Mouse (Mus musculus) lung, adult 2 months (tissue): ENCODE data around the gene Srpk1. TPM values are rescaled to one million over a fixed set of nuclear protein-coding genes. Genes with fewer than 3 reads are reported as not detected.
A peak's percentile ranks its signal among the peaks of the same experiment; 100 is the strongest.
"Not testable (repeated sequence)": the region's sequence is repeated elsewhere in the genome, so short reads cannot be mapped to it uniquely, and the experiment has no call there.

ENCODE experiments used
- DNase-seq: peaks from one replicate; pipeline ENCODE4 v3.0.0; 2022
- H3K4me1 ChIP-seq: fragments of 200-500 bp; 2 replicates; pipeline ENCODE4 v1.6.1; 2011; ENCODE audit warnings: low read length; ENCODE audit not compliant: control insufficient read depth, insufficient read depth
- H3K4me3 ChIP-seq: fragments of 200-500 bp; replicated peaks from 2 replicates; pipeline ENCODE3; 2011; ENCODE audit warnings: low read depth, mild to moderate bottlenecking, control low read depth, low read length; ENCODE audit errors: extremely low read depth
- CTCF ChIP-seq: fragments of 200-500 bp; IDR thresholded peaks from 2 replicates; pipeline ENCODE4 v1.5.1; 2011; ENCODE audit warnings: mild to moderate bottlenecking, low read length, control low read depth; ENCODE audit not compliant: insufficient read depth
- POLR2A ChIP-seq: fragments of 200-500 bp; IDR thresholded peaks from 2 replicates; pipeline ENCODE4 v1.6.1; 2011; ENCODE audit warnings: low read depth, mild to moderate bottlenecking, control low read depth, low read length, borderline replicate concordance; ENCODE audit errors: extremely low read depth
- WGBS: fragments of 180-500 bp; shearing (Covaris S2); methylation state at CpG from one replicate; pipeline ENCODE4 v1.1.7; 2018; 5-methylcytosine and 5-hydroxymethylcytosine counted together
- polyA plus RNA-seq: library from polyadenylated mRNA; depleted of rRNA; stranded (reverse); fragments of >200 nt; gene quantifications from 2 replicates; pipeline ENCODE4 v1.2.3, GENCODE M21; 2012; rRNA removed

Gene Srpk1
- polyA plus RNA-seq, 1 experiment: 24.0 TPM

DNA sequence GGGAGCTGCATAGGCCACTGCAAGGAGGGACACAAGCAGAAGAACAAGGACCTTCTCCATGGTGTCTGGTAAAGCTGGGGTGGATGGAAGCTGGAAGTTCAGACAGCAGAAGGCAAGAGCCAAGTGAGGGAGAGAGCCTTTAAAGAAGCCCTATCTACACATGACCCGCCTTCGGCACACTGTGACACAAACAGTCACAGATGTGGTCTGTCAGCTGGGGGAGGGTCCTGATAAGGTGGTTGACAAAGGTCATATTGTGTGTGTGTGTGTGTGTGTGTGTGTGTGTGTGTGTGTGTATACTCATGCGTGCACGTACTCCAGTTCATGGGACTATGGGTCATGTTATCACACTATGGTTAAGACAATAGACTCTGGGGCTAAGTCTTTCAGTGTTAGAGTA, 61.9 kb downstream of the Srpk1 start, which contains the start of gene Clps:
Gene Clps, minus strand, starts transcription at position 169 of the 400 bp plus-strand sequence.
- Histone ChIP-seq H3K4me1 (0 out of 2 replicates have a peak, but pooled peaks cover 3% of the 10 kb centered on the region), H3K4me3 (no peak within 1 kb of the TSS)
- no peak for DNase-seq
- WGBS: 74% methylated on average over 4 of the region's 4 CpGs
- TF ChIP-seq CTCF (no peak), POLR2A (no peak)

DNA sequence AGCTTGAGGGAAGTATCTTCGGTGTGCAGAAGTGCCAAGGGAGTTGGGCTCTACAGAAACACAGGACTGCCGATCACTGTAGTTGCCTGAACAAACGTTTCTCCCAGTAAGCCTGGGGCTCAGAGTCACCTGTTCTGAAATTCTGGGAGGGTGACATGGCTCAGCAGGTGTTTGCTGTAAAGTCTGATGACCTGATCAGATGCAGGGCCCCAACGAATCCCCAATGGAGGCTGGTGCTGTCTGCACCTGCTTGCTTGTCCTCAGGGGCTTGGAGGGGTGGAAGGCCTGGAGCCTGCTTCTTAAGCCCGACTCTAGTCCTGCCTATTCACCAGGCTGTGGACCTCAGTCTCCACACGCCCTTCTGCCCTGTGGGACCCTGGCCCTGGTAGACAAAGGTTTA, 64.7 kb downstream of the Srpk1 start:
- 76% methylated on average over 6 of the region's 6 CpGs for WGBS
- TF ChIP-seq POLR2A: no peak
- no peak for DNase-seq
- Histone ChIP-seq H3K4me3 (no peak overlapping the region), H3K4me1 (0 out of 2 replicates have a peak, but pooled peaks cover 3% of the 10 kb centered on the region)

DNA sequence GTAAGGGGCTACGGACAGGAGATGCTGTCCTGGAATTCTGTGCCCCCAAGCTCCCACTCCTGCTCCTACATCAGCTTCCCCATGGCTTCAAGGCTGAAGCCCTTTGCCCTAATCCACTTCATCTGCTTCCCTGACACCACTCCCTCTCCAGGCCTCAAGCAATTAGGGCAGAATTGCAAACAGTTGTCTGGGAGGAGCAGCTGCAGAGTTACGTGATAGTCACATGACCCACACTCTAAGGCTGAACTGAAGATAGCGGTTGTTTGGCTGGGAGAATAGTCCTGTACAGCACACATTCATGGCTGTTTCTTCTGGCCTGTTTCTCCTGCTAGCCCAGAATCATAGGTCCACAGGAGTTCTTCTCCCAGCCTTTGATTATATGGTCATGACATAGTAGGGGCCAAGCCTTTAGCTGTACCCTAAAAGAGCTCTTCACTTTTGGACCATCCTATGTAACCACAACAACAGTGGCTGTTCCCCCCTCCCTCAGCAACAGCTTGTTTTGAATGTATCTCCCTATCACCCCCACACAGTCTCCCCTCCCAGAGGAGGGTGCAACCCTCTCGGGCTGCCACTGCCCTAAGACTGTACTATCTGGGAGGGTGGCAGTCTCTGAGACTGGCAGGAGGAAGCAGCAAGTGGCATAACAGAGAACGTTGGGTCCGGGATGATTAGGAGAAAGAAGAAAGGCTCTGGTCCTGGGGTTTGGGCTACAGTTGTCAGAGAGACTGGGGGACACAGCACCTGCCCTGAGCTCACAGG, 65.7 kb downstream of the Srpk1 start:
- H3K4me3 ChIP-seq: no peak overlapping the region
- TF ChIP-seq POLR2A: no peak
- TF ChIP-seq CTCF: no peak
- WGBS: 43% methylated on average over 6 of the region's 6 CpGs
- DNase-seq: no peak
- 0 out of 2 replicates have a peak, but pooled peaks cover 3% of the 10 kb centered on the region for H3K4me1 ChIP-seq

DNA sequence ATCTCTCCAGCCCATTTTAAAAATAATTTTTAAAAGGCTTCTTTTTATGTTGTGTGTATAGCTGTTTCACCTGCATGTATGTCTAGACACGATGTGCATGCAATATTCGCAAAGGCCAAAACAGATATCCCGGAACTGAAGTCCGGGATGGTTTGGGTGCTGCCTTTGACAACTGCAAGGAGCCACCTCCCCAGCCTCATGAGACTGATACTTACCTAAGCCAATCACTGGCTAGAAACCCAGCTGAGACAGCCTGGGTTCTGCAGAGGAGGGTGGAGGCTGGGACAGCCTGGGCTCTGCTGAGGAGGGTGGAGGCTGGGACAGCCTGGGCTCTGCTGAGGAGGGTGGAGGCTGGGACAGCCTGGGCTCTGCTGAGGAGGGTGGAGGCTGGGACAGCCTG, 68.5 kb downstream of the Srpk1 start:
- H3K4me1 ChIP-seq, H3K4me3 ChIP-seq, DNase-seq: not testable (repeated sequence)
- 93% methylated on average over 4 of the region's 4 CpGs for WGBS

DNA sequence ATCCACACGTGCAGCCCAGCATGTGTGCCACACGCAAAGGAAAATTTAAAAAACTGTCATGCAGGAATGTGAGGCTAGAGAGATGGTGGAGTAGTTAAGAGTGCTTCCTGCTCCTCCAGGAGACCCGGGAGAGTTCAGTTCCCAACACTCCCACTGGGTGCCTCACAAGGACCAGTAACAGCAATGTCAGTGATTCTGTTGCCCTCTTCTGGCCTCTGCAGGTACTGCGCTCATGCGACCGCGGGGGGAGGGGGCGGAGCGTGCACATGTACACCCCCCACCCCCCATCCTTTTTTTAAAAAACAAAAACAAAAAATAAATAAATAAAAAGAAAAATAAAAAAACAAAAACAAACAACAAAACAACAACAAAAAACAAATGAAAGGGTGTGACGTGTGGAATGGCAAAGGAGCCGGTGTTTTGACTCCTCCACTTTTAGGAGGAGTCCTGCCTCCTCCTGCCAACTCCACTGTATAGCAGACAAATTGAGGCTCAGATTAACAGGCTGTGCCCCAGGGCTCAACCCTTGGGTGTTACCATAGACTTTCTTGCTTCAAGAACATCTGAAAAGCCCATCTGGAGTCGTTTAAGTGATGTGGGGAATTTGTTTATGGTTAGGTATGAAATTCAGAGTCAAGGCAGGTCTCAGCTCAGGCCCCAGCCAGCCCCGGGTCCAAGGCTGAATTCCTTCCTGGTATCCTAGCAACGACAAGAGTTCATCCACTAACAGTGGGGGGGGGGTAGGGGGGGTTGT, 69.3 kb downstream of the Srpk1 start:
- DNase-seq: peak; percentile 79
- no peak for TF ChIP-seq POLR2A
- peak; percentile 87 for TF ChIP-seq CTCF
- H3K4me1 ChIP-seq: 0 out of 2 replicates have a peak, but pooled peaks cover 3% of the 10 kb centered on the region
- H3K4me3 ChIP-seq: no peak overlapping the region
- WGBS: 8% methylated on average over 14 of the region's 14 CpGs

DNA sequence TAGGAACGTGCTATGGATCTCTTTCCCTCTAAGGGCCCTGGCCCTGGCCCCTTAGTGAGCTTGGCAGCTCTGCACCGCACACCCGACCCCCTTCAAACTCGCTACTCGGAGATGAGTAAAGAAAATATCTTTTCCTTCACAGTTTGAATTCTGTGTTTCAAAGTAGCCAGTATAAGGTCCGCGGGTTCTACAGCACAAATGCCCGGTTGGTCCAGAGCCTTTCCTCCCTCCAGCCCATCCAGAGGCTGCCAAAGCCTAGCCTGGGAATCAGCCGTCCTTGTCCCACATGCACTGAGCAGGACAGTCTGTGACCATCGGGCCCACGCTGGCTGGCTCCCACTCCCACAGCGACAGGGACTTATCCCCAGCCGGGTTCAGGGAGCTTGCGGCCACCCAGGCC, 73.4 kb downstream of the Srpk1 start, which contains the start of gene Clpsl2:
Gene Clpsl2, plus strand, starts transcription at position 301 of the 400 bp plus-strand sequence.
- no peak for TF ChIP-seq CTCF
- no peak for TF ChIP-seq POLR2A
- WGBS: 76% methylated on average over 14 of the region's 14 CpGs
- Histone ChIP-seq H3K4me3 (no peak within 1 kb of the TSS), H3K4me1 (no peaks in the 10 kb centered on the region)
- no peak for DNase-seq

DNA sequence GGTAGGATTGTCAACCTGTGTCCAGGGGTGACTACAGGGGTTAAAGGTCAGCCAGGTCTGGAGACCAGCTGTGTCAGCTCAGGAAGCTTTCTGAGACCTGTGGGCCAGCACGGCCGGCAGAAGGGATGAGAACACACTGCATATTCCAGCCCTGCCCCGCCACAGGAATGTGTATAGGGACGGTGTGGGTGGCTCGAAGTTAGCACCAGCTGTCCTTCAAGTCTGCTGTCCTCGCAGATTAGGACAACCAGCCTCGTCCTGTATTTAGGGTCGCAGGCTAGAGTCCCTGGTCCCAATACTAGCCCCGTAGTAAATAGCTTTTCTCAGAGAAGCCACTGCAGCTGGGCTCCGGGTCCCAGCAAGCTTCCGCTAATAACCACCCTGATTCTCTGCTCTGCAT, 74.0 kb downstream of the Srpk1 start:
- TF ChIP-seq POLR2A (no peak), CTCF (no peak)
- 65% methylated on average over 11 of the region's 11 CpGs for WGBS
- Histone ChIP-seq H3K4me3 (no peak overlapping the region), H3K4me1 (no peaks in the 10 kb centered on the region)
- DNase-seq: no peak

DNA sequence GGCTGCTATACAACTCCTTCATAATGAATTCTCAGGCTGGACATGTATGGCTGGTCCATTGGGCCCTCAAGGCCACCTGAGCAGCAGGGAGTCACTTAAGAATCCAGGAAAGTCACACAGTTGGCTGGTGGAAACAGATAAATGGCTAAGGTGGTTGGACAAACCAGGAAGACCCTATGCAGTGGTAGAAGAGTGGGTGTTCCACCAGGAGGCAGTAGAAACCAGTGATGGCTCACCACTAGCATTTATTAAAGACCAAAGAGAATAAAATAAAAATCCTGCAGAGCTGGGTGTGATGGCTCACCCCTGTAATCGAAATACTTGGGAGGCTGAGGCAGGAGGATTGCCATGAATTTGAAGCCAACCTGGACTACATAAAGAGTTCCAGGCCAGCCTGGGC, 75.6 kb downstream of the Srpk1 start:
- Histone ChIP-seq H3K4me1 (no peaks in the 10 kb centered on the region), H3K4me3 (no peak overlapping the region)
- WGBS: 75% methylated on average over 1 of the region's 1 CpGs
- DNase-seq: no peak
- TF ChIP-seq CTCF: no peak
- TF ChIP-seq POLR2A: no peak

DNA sequence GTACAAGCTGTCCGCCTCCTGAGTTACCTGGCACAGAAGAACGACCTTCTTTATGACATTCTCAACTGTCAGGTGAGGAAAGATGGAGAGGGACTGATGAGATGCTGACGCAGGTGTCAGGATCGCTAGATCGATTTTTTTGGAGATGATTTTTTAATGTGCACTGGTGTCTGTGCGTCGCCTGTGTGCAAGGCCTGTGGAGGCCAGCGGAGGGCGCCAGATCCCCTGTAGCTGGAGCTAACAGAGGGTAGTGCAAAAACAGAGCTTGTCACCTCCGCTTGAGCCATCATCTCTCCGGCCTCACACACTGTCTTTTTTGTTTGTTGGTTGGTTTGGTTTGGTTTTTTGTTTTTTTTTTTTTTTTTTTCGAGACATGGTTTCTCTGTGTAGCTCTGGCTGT, 84.6 kb downstream of the Srpk1 start:
- no peak for DNase-seq
- Histone ChIP-seq H3K4me3 (no peak overlapping the region), H3K4me1 (no peaks in the 10 kb centered on the region)
- TF ChIP-seq POLR2A (no peak), CTCF (no peak)
- 48% methylated on average over 12 of the region's 12 CpGs for WGBS

Other genes starting within 250 kb of the Srpk1 start
- 8.8 and 14.8 TPM in 2 replicates for gene Fkbp5, start 105.2 kb downstream of the Srpk1 start, polyA plus RNA-seq
- not detected in 2 replicates for gene Armc12, start 91.9 kb downstream of the Srpk1 start, polyA plus RNA-seq
- gene Clpsl2, start 73.3 kb downstream of the Srpk1 start, polyA plus RNA-seq: not detected in 2 replicates
- gene Clps, start 61.9 kb downstream of the Srpk1 start, polyA plus RNA-seq: 1.8 and 16.1 TPM in 2 replicates
- not detected in 2 replicates for gene Lhfpl5, start 47.1 kb downstream of the Srpk1 start, polyA plus RNA-seq
- 0.40 and 1.2 TPM in 2 replicates for gene Slc26a8, start 67.5 kb upstream of the Srpk1 start, polyA plus RNA-seq
- gene Mapk14, start 68.6 kb upstream of the Srpk1 start, polyA plus RNA-seq: 74.3 and 97.5 TPM in 2 replicates
- 0.77 and 1.5 TPM in 2 replicates for gene AC170998.1, start 103.4 kb upstream of the Srpk1 start, polyA plus RNA-seq
- gene Mapk13, start 146.6 kb upstream of the Srpk1 start, polyA plus RNA-seq: 13.8 and 19.4 TPM in 2 replicates
- gene Brpf3, start 178.4 kb upstream of the Srpk1 start, polyA plus RNA-seq: 24.7 and 26.3 TPM in 2 replicates
- 0.12 and 3.9 TPM in 2 replicates for gene Pnpla1, start 235.7 kb upstream of the Srpk1 start, polyA plus RNA-seq